Mouse (Mus musculus) CH12.LX (cell line): ENCODE data around the gene Robo1.

Experiments
- CTCF ChIP-seq, 2 experiments: IDR thresholded peaks in 1 of 2; conservative IDR thresholded peaks in 1 of 2; 2 replicates each; pipeline ENCODE4 v1.5.1; 2011 to 2012; ENCODE audit warnings: low read depth in 2 of 2, low read length in 2 of 2, improper control_type of control experiment in 1 of 2, inconsistent platforms in 1 of 2, mild to moderate bottlenecking in 1 of 2, moderate library complexity in 1 of 2
- ELF1 ChIP-seq: IDR thresholded peaks from 2 replicates; pipeline ENCODE4 v1.6.1; 2014; ENCODE audit warnings: low read depth, mild to moderate bottlenecking, inconsistent platforms, low read length, improper control_type of control experiment
- EP300 ChIP-seq: IDR thresholded peaks from 2 replicates; pipeline ENCODE4 v1.6.1; 2011; ENCODE audit warnings: low read length, improper control_type of control experiment
- HCFC1 ChIP-seq: IDR thresholded peaks from 2 replicates; pipeline ENCODE4 v1.6.1; 2012; ENCODE audit warnings: low read depth, mild to moderate bottlenecking, inconsistent platforms, low read length, improper control_type of control experiment
- MEF2A ChIP-seq: IDR thresholded peaks from 2 replicates; pipeline ENCODE4 v1.6.1; 2014; ENCODE audit warnings: low read depth, mild to moderate bottlenecking, inconsistent platforms, low read length, improper control_type of control experiment, borderline replicate concordance
- POLR2A ChIP-seq: IDR thresholded peaks from 2 replicates; pipeline ENCODE4 v1.6.1; 2011; ENCODE audit warnings: low read depth, mild to moderate bottlenecking, improper control_type of control experiment, low read length
- SMC3 ChIP-seq: IDR thresholded peaks from 2 replicates; pipeline ENCODE4 v1.6.1; 2011; ENCODE audit warnings: low read depth, low read length, improper control_type of control experiment
- TBP ChIP-seq: conservative IDR thresholded peaks from 2 replicates; pipeline ENCODE4 v1.6.1; 2011; ENCODE audit warnings: low read depth, low read length, improper control_type of control experiment
- TCF12 ChIP-seq: IDR thresholded peaks from 2 replicates; pipeline ENCODE4 v1.6.1; 2014; ENCODE audit warnings: low read depth, mild to moderate bottlenecking, inconsistent platforms, low read length, improper control_type of control experiment
- ZMIZ1 ChIP-seq: IDR thresholded peaks from 2 replicates; pipeline ENCODE4 v1.6.1; 2012; ENCODE audit warnings: low read depth, mild to moderate bottlenecking, inconsistent platforms, low read length, improper control_type of control experiment
- ZNF384 ChIP-seq: IDR thresholded peaks from 2 replicates; pipeline ENCODE4 v1.6.1; 2012; ENCODE audit warnings: low read depth, low read length, improper control_type of control experiment, inconsistent platforms

DNA sequence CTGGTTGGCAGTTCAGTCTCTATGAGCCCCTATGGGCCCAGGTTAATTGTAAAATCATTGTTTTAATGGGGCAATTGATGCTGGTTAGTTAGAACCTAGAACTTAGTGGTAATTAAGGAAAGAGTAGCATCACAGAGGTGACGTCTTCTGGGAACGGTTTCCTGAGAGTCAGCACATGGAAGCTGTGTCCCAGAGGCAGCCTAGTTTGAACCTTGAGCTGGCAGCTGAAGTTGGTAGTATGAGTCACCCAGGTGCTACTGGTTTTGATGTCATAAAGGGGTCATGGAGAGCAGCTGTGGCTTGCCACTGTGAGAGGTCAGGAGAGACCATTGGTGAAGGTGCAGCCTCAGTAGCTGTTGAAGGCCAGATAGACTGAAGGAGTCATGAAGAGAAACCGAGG lies 763.9 kb downstream of the Robo1 start:
- TF ChIP-seq EP300, result no peak
- no peak for TF ChIP-seq ELF1
- TF ChIP-seq ZNF384, result no peak
- TF ChIP-seq TBP, result no peak
- TF ChIP-seq MEF2A, result no peak
- TF ChIP-seq TCF12, result no peak
- no peak for TF ChIP-seq CTCF (conservative IDR thresholded peaks at IDR 0.05 in 1 of 2, IDR thresholded peaks at IDR 0.05 in 1 of 2; ENCODE audit: low read depth in 2 of 2, low read length in 2 of 2)
- TF ChIP-seq POLR2A, result no peak
- no peak for TF ChIP-seq HCFC1
- TF ChIP-seq ZMIZ1, result no peak
- no peak for TF ChIP-seq SMC3
